Mouse (Mus musculus): ENCODE measurements around the gene Lmx1b. TPM values are rescaled to one million over a fixed set of nuclear protein-coding genes. Genes with fewer than 3 reads are reported as not detected.

Gene Lmx1b
- polyA plus RNA-seq, 1 experiment from 2014 or later: not detected

DNA sequence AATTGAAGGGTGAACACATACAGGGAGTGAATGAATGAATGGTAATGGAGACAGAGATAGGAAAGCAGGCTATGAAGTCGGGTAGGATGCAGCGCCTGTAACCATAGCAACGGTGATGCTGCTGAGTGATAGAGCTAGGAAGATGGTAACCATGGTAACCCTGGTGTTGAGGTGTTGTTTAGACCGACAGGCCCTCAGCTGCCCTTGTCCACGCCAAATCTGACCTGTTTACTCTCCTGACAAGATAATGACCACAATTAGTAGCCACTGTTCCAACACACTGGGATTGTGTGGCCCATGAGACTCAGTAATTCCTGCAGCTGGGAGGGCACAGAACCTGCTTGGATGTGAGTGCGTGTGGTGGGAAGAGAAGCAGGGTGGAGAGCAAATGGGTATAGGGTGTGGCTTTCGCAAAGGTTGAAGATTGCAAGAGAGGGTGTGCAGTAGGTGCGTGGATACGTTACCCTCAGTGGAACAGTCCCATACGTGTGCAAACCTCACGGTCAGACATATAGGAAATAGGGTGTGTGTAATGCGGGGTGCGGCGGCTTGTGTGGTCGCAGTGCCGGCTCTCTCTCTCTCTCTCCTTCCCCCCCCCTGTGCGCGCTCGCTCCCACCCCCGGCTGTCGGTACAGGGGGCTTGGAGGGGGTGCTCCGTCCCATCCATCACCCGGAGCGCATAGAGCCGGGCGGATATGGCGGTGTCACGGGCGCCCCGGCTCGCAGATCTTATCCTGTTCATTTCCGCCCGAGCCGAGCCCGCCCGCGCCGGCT, 96.7 kb downstream of the Lmx1b start:
- under 1% methylated on average over 30 of the region's 38 CpGs for WGBS
- peaks cover 41% of the 10 kb centered on the region for H3K27me3 ChIP-seq (ENCODE audit: control insufficient read depth, insufficient read depth, low read depth, low read length)

GRCm38 (mm10) chr2:33542696-33543428, 97.4 kb downstream of the Lmx1b start:
- Histone ChIP-seq H3K36me3 (ENCODE audit: control insufficient read depth, insufficient read depth, low read length) (no peaks in the 10 kb centered on the region), H3K9me3 (ENCODE audit: control insufficient read depth, low read length) (no peaks in the 10 kb centered on the region), H3K27ac (ENCODE audit: low read length) (no peak overlapping the region), H3K4me2 (ENCODE audit: low read depth, low read length) (no peak overlapping the region), H3K9ac (ENCODE audit: low read length) (no peak overlapping the region), H3K4me3 (ENCODE audit: low read length) (no peak overlapping the region), H3K27me3 (ENCODE audit: control insufficient read depth, insufficient read depth, low read depth, low read length) (peaks cover 41% of the 10 kb centered on the region), H3K4me1 (replicated peaks; ENCODE audit: control insufficient read depth, insufficient read depth, low read length) (peaks cover 19% of the 10 kb centered on the region)
- 2% methylated on average over 11 of the region's 11 CpGs for whole genome bisulfite sequencing
- no peak for ATAC-seq (ENCODE audit: low read depth)

More for the DNA sequence above, 96.7 kb downstream of the Lmx1b start:
- Histone ChIP-seq H3K4me2 (ENCODE audit: low read depth, low read length) (peak overlapping the region; percentile 94), H3K9ac (ENCODE audit: low read length) (peak overlapping the region; percentile 58), H3K36me3 (ENCODE audit: control insufficient read depth, insufficient read depth, low read length) (no peaks in the 10 kb centered on the region), H3K4me1 (replicated peaks; ENCODE audit: control insufficient read depth, insufficient read depth, low read length) (peaks cover 19% of the 10 kb centered on the region), H3K4me3 (ENCODE audit: low read length) (peak overlapping the region; percentile 56), H3K9me3 (ENCODE audit: control insufficient read depth, low read length) (no peaks in the 10 kb centered on the region), H3K27ac (ENCODE audit: low read length) (no peak overlapping the region)
- peak; percentile 50 for ATAC-seq (ENCODE audit: low read depth)

- Histone ChIP-seq H3K4me2 (ENCODE audit: low read depth, low read length) (no peak overlapping the region), H3K27ac (ENCODE audit: low read length) (no peak overlapping the region), H3K9ac (ENCODE audit: low read length) (no peak overlapping the region), H3K4me3 (ENCODE audit: low read length) (no peak overlapping the region), H3K27me3 (ENCODE audit: control insufficient read depth, insufficient read depth, low read depth, low read length) (no peaks in the 10 kb centered on the region), H3K36me3 (ENCODE audit: control insufficient read depth, insufficient read depth, low read length) (no peaks in the 10 kb centered on the region), H3K4me1 (replicated peaks; ENCODE audit: control insufficient read depth, insufficient read depth, low read length) (no peaks in the 10 kb centered on the region), H3K9me3 (ENCODE audit: control insufficient read depth, low read length) (no peaks in the 10 kb centered on the region; the same call in 1 of the 2 replicates)
- ATAC-seq (ENCODE audit: low read depth): no peak
- 64% methylated on average over 5 of the region's 5 CpGs for WGBS
Observed at GRCm38 (mm10) chr2:33525274-33526055, 114.8 kb downstream of the Lmx1b start.

- Histone ChIP-seq H3K4me2 (ENCODE audit: low read depth, low read length) (no peak overlapping the region), H3K27me3 (ENCODE audit: control insufficient read depth, insufficient read depth, low read depth, low read length) (peaks cover 3% of the 10 kb centered on the region), H3K4me1 (replicated peaks; ENCODE audit: control insufficient read depth, insufficient read depth, low read length) (no peaks in the 10 kb centered on the region), H3K36me3 (ENCODE audit: control insufficient read depth, insufficient read depth, low read length) (no peaks in the 10 kb centered on the region), H3K9ac (ENCODE audit: low read length) (no peak overlapping the region), H3K4me3 (ENCODE audit: low read length) (no peak overlapping the region), H3K9me3 (ENCODE audit: control insufficient read depth, low read length) (no peaks in the 10 kb centered on the region), H3K27ac (ENCODE audit: low read length) (no peak overlapping the region)
- WGBS: 64% methylated on average over 19 of the region's 19 CpGs
- no peak for ATAC-seq (ENCODE audit: low read depth)
Observed at GRCm38 (mm10) chr2:33515856-33516255, 124.5 kb downstream of the Lmx1b start.

- H3K9ac ChIP-seq (ENCODE audit: low read length): no peak overlapping the region
- H3K27ac ChIP-seq (ENCODE audit: low read length): no peak overlapping the region
- H3K4me2 ChIP-seq (ENCODE audit: low read depth, low read length): no peak overlapping the region
- H3K27me3 ChIP-seq (ENCODE audit: control insufficient read depth, insufficient read depth, low read depth, low read length): peaks cover 3% of the 10 kb centered on the region
- ATAC-seq (ENCODE audit: low read depth): no peak
- 74% methylated on average over 8 of the region's 8 CpGs for WGBS
- H3K36me3 ChIP-seq (ENCODE audit: control insufficient read depth, insufficient read depth, low read length): no peaks in the 10 kb centered on the region
- H3K4me1 ChIP-seq (replicated peaks; ENCODE audit: control insufficient read depth, insufficient read depth, low read length): no peaks in the 10 kb centered on the region
- H3K9me3 ChIP-seq (ENCODE audit: control insufficient read depth, low read length): no peaks in the 10 kb centered on the region
- H3K4me3 ChIP-seq (ENCODE audit: low read length): no peak overlapping the region
Observed at GRCm38 (mm10) chr2:33515431-33515830, 124.9 kb downstream of the Lmx1b start.

Other genes with a start within 250 kb of the Lmx1b start
- 8.0 and 9.3 TPM in 2 replicates for gene Zbtb34, start 209.2 kb downstream of the Lmx1b start, polyA plus RNA-seq (2015; fragmentation: Nextera tagmentation; extraction: Ambion mirVana)
- gene Zbtb43, start 172.0 kb downstream of the Lmx1b start, polyA plus RNA-seq (2015; fragmentation: Nextera tagmentation; extraction: Ambion mirVana): 17.8 TPM in 2 replicates
- 19.2 and 21.6 TPM in 2 replicates for gene Mvb12b, start 247.4 kb upstream of the Lmx1b start, polyA plus RNA-seq (2015; fragmentation: Nextera tagmentation; extraction: Ambion mirVana)